Mouse (Mus musculus) activated CD4-positive, CD25-positive, alpha-beta regulatory T cell, adult 4 months (primary cell): ENCODE data around the gene Hspb6. TPM values are rescaled to one million over a fixed set of nuclear protein-coding genes. Genes with fewer than 3 reads are reported as not detected.
A peak's percentile ranks its signal among the peaks of the same experiment; 100 is the strongest.

ENCODE experiments used
- ATAC-seq: one replicate; pipeline ENCODE4 v1.8.0; 2017
- polyA plus RNA-seq, 2 experiments: library from polyadenylated mRNA; unstranded; fragments of 100-300 nt; shearing (Covaris generic); gene quantifications; one replicate each; pipeline ENCODE4 v1.2.1; 2017

Gene Hspb6
- 1 to 10 TPM; 1.8 to 2.5 TPM for polyA plus RNA-seq

DNA sequence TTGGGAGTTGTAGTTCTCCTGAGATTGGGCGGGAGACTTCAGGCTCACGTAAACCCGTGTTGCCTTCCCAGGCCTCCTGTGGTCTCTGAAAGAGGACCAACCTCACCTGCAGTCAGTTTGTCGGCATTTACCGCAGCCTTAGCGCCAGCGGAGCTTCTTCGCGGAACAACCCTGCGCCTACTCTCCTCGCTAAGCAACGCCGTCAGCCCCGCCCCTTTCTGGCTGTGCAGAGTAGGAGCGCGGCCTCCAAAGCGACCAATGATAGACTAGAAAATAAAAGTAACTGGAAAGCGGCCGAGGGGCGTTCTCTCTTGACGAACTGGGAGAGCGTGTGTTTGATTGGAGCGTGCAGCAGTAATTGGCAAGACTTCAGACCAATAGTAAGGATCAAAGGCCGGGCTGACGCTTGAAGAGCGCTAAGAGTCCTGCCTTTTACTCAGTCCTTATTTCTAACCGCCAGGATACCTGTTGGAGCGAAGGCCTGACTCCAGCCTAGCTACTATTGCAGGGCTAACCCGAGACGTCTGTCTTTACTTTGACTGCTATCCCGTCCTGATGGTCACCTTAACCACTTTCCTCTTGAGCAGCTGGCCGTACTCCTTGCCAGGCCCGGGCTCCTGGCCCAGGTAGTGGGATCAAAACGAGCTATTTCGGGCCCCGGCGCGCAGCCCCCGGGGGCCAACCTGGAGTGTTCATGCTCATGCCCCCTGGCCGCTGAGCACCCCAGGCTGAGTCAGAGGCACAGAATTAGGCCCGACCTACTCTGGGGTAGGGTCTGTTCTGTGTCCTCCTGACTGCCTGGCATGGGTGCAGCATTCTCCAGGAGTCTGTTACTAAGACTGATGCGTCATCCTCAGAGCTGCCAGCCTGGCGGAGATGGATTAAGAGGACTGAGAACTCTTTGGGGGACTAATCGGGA lies at the start of gene Hspb6, which contains the start of gene Proser3:
TSS of gene Hspb6 (plus strand) at position 77 of the 919 bp plus-strand sequence.
TSS of gene Proser3 (minus strand) at position 198 of the 919 bp plus-strand sequence.
- ATAC-seq, result peak; percentile 93

DNA sequence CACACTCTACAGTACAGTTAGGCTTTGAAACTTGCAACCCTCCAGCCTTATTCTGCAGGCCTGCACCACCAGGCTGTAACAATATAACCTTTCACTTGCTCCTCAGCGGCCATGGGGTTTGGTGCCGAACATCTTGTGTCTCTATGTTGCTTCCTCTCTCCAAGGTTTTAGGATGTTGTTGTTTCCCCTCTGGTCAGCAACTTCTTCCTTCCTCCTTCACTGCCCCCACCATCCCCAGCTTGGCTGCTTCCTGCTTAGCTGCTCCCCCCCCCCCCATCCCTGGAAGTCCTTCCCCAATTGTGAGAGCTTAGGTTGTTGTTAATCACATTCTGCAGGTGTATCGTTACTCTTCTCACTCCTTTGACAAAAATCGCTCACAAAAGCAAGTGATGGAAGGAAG lies 43.9 kb upstream of the Hspb6 start:
- ATAC-seq, result no peak

DNA sequence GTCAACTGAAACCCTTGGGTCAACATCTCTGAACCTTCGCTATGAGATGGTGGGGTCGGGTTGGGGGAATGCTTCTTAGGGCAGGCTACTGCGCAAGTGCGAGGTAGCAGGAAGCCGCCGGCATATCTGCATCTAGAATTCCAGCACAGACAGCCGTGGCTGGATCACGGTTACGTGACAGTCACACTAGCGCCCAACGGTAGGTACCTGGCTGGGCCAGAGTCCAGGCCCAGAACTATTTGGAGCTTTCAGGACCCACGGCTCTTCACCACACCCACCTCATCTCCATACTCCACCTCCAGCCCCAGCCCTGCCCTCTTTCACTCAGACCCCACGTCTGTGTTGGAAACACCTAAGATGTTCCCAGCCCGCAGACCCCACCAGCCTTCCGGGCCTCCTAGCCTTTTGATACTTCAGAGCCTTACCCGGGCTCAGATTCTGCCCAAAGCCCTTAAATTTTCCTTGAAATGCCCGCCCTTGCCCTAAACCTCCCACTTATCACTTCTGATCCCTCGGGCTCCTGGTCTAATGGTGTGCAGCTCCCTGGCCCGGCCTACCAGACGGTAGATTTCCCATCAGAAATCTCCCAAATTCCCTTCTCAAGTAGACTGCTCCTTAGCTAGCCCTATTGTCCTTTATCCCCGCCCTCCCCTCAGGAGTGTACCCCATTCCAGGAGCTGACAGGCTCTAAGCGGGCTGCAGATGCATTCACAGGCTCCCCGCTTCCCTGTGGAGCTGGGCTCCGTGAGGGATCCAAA lies 36.8 kb upstream of the Hspb6 start:
- no peak for ATAC-seq

DNA sequence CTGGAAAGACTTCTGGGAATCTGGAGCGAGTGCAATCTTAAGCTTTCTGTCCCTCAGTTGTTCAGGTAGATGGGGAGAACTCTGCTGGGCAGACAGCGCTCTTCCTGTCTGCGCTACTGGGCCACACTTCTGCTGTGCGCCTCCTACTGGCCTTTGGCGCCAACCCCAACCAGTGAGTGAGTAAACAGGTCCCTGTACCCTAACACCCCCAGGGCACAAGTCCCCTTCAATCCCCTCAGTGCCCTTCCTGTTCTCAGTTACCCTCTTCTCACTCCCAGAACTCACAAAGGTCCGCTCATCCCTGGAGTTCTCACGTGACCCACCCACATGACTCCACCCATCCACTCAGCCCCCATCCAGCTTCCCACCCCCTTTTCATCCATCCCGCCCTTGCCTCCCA lies 33.7 kb upstream of the Hspb6 start:
- no peak for ATAC-seq

DNA sequence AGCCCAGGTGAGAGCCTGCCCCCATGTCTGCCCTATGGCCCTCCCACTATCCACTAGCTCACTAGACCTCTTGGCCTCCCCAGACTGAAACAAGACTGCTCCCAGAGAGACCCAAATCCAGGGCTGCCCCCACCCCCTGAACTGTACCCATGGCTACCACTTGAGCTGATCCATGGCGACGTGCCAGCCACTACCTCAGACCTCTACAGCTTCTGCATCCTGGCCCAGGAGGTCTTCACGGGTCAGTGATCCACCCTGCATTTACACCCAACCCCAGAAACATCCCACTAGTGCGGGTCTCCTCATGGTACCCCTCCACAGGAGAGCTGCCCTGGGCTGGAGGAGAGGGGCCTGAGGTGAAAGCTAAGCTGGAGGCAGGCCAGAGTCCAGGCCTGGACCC lies 31.6 kb upstream of the Hspb6 start:
- ATAC-seq, result no peak

DNA sequence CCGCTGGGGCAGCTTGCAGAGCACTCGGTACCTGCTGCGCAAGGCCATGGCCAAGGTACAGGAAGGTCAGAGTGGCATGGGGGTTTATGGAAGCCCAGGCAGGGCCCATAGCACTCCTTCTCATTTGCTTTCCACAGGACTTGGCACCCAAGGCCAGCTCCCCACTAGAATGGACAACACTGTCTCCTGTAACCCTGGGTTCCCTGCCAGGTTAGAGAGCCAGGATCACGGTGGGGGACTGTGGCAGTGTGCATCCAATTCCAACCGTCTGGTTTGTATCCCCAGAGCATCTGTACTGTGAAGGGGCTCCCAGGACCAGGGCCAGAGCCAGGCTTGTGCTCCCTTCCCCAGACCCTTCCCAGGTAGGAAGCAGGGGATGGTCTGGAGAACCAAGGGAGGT lies 31.1 kb upstream of the Hspb6 start:
- ATAC-seq, result no peak

DNA sequence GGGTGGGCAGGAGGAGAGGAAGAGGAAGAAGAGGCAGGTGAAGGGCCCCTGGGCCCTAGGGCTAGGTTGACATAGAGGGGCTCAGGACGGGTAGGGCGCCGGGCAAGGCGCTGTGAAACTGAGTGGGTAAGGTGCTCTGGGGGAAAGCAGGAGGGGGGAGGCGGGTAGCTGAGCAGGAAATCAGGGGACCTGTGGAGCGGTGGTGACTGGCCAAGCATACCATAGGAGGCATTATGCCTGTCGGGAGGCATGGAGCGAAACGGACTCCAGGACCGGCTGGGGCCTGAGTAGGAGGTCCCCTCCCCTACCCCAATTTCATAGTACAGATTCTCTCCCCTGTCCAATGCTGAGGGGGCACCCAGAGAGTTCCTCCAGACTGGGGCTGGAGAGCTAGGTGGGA lies 29.1 kb upstream of the Hspb6 start:
- ATAC-seq, result no peak

DNA sequence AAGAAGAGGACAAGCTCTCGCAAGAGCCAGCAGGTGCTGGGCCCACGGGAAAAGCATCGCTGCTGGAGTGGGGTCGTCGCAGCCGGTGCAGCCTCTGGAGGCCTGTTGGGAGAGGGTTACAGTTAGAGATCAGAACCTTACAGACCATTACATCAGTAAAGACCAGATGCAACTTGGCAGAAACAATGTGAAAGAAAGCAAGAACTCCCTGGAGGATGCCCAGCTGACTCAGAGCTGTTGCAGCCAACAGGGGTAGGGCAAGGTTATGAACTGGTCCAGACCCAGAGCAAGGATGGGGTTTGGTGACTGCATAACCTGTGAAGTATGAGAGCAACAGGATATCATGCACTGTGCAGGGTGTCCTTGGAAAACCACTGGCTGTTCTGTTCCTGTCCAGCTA lies 27.5 kb upstream of the Hspb6 start:
- ATAC-seq, result no peak

DNA sequence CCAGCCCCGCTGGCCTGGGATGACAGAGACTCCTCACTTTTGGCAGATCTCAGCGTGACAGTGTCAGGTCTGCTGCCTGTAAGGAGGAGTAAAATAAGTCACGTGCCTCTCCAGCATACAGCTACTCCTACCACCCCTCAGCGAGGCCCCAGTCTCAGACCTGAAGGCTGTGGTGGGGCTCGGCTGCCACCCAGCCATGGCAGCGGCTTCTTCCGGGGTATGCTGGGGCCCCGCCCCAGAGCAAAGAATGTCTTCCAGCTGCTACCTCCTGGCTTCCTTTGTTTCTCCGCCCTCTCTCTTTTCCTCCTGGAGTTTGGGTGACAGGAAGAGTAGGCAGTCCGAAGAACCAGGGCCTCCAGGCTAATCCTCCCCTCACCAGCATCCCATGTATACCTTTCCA lies 26.0 kb upstream of the Hspb6 start:
- ATAC-seq, result no peak

DNA sequence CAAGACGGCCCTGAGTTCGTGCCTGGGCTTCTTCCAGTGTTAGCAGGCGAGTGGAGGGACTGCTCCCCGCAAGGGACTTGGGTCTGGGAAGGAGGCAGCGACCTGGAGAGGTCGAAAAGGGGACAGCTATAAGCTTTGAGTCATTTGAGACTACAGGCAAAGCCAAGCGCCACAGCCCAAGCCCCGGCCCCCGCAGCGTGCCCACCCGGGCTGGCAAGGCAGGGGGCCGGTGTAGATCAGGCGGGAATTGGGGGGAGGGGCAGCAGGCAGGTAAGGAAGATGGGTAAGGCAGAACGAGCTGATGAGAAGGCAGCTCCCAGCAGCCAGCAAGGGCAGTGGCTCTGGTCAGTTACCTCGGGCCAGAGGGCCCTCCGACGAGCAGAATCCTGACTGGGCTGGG lies 25.6 kb upstream of the Hspb6 start:
- ATAC-seq, result no peak

DNA sequence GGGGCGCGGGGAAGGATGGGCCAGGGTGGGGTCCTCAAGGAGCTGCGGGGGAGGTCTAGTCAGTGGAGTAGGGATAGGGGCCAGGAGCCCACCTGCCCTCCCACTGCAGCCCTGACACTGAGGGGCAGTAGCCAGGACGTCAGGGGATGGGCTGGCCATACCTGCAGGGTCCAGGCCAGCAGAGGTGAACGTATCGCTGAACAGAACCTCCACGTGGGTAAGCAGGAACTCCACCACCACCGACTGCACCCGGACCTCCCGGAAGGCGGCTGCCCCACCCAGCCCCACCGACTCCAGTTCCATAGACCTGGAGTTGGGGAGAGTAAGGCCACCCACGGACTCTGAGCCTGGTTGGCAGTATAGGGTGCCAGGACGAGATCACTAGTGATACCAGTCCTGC lies 25.0 kb upstream of the Hspb6 start:
- ATAC-seq, result no peak

DNA sequence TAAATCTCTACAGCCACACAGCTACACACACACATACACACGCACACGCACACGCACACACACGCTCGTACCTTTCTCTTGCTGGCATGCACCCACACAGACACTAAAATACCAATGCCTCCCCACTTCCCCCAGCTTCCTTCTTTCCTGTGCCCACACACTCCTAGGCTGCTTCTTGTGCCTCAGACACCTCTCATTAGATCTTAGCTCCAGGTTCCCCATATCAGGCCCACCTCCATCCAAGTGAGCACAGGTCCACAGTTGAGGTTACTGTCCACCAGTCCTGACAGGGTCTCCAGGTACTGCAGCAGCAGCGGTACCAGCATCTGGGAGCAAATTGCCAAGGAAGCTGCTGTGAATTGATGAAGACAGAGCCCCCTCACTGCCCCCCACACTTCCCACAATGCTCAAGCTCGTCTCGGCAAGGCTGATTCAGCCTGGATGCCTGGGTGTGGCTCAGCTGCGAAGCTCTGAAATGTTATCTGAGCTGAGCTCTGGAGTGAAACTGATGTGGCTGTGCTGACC lies 20.6 kb upstream of the Hspb6 start:
- no peak for ATAC-seq

DNA sequence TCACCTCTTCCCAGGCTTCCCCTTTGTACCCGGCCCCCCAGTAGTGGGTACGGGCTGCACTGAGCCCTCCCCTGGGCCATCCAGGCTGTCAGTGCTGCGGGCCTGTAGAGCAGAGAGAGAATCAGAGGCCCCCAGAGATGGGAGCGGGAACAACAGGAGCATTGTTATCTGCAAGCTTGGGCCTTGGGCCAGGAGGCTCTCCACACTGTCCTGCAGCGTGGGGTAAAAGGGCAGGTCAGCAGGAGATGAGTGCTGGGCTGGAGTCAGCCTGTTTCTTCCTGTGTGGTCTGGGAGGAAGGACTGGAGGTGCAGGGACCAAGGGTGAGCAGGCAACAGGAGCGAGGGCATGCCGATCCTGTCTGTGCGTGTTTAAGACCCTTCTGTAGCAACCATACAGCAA lies 19.0 kb upstream of the Hspb6 start:
- no peak for ATAC-seq

DNA sequence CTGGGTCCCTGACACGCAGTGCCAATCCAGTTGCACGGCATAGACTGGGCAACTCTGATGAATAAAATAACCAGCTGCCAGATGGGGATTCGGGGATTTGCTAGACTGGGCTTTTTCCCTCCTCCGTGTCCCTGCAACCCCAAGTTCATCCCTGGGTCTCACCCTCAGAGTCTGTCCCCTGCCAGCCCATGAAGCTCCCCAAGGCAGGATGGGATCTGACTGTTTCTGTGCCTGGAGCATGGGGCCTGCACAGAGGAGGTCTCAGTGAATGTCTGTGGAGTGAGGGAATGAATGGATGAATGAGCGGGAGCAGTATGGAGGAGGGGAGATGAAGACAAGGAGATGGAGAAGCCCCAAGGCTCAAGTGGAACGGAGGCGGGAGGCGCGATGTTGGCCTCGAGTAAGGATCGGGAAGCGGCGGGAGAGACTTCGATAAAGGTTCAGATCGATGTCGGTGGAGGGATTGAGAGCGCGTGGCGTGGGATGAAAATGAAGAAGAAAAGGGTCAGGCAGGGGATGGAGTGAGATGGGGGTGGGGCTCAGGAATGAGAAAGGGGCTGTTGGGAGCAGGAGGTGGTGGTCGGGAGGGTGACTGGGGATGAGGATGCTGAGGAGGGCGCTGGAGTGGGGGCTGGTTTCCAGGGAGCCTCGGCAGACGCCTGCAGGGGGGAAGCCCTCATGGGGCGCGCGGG lies 17.9 kb upstream of the Hspb6 start:
- no peak for ATAC-seq

DNA sequence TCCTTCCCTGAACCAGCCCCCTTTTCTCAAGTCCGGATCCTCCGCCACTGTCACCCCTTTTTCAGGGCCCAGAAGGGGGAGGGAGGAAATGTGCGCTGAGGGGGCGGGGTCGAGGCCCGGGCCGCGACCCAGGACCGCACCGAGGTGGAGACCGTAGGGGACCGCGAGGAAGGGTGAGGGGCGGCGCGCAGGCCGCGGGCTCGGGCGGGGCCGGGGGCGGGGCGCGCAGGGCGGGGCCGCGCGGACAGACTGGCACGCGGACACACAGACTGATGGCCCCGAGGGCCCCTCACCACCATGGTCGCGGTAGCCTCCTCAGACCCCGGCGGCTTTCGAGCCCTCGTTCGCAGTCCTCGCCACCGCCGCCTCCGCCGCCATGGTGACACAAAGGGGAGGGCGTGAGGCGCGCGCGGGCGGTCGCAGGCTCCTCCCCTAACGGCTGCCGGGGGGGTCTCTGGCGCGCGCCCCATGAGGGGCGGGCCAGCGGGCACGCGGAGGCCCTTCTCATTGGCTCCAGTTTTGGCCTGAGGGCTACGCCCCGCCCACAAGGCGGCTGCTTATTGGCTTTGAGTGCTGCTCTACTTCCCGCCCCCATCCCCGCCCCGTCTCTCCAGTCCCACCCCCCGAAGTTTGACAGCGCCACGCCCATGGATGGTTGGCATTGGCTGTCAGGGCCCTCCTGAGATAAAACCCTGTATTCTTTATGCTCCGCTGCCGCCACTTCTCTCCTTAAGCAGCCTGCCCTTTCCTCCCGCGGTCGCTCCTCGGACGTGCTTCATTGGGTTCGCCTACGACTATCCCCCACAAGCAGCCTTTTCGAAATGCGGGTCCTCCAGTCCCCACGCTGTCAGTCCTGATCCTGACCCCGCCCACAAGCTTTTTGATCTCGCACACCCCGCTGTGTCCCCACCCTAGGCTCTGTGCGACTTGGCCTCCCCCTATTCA lies 17.1 kb upstream of the Hspb6 start, which contains the start of gene Arhgap33:
TSS of gene Arhgap33 (minus strand) at position 428 of the 945 bp plus-strand sequence.
- peak; percentile 91 for ATAC-seq

DNA sequence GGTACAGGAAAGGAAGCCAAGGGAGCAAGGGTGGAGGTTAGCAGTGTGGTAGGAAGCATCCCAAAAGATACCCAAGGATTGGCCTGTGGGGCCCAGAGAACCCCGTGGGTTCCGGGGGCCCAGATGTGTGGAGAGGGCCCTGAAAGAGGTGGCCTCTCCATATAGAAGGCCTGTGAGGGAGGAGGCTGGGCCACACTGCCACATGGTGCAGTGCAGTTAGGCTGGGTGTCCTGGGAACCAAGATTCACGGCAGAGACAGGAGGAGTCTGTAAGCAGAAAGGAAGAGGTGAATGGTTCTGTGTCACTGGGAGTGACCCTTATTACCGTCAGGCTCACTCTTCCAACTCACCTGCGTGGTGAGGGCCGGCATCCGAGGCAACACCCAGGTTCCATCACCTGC lies 11.4 kb upstream of the Hspb6 start:
- ATAC-seq, result no peak

DNA sequence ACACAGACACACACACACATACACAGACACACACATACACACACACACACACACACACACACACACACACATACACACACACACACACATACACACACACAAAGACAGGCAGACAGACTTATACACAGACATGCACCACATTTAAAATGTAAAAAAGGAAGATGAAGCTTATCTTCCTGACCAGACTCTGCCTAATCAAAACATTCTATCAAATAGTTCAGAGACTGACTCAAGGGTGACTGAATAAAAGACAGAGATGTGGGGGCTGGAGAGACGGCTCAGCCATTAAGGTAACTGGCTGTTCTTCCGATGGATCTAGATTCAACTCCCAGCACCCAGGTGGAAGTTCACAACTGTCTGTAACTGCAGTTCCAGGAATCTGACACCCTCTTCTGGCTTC lies 7.7 kb upstream of the Hspb6 start:
- no peak for ATAC-seq

DNA sequence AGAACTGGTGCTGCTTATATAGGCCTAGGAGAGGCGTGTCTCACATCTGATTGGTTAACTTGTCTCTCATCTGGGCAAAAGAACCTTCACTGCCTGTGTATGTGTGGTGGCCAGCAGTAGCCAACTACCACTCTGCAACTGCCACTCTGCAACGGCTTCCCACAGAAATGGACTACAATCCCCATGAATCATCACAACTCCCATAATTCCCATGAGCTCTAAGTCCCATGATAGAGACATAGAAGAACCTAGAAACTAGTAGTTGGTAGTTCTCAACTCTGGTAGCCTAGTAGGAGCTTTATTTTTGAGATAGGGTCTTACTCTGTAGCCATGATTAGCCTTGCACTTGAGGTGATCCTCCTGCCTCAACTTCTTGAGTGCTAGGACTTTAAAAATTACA lies 2.1 kb upstream of the Hspb6 start:
- ATAC-seq, result no peak

DNA sequence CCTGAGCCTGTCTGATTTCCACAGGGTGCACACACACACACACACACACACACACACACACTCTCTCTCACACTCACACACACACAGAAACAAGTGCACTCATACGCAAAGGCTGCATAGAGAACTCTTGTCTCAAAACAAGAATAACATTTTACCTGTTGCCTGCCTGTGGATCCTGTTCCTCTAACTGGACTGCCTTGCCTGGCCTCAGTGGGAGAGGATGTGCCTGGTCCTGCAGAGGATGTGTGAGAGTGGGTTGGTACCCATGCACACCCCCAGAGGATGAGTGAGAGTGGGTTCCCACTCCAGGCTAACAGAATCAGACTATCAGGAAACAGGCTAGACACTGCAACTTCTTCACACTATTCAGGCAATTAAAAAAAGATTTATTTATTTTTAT lies 1.4 kb upstream of the Hspb6 start:
- no peak for ATAC-seq

DNA sequence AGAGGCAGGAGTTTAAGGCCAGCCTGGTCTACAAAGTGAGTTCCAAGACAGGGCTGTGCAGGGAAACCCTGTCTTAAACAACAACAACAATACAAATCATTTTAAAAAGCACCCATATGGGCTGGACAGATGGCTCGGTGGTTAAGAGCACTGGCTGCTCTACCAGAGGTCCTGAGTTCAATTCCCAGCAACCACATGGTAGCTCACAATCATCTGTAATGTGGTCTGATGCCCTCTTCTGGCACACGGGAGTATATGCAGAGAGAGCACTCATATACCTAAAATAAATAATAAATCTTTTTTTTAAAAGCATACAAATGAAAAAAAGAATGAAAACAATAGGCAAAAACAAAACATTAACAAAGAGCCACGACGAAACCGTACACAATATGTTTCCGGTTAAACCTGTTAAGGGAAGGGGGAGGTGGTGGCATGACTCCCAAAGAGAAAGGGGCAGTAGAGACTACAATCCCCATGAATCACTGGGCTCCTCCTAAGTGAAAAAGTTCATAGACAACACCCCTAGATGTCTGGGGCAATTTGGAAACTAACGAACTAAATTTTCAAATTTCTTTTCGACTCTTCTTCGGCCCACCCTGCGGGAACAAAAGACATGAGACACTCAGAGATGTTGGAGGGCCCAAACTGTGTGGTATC lies 405 bp upstream of the Hspb6 start:
- ATAC-seq, result peak; percentile 61

DNA sequence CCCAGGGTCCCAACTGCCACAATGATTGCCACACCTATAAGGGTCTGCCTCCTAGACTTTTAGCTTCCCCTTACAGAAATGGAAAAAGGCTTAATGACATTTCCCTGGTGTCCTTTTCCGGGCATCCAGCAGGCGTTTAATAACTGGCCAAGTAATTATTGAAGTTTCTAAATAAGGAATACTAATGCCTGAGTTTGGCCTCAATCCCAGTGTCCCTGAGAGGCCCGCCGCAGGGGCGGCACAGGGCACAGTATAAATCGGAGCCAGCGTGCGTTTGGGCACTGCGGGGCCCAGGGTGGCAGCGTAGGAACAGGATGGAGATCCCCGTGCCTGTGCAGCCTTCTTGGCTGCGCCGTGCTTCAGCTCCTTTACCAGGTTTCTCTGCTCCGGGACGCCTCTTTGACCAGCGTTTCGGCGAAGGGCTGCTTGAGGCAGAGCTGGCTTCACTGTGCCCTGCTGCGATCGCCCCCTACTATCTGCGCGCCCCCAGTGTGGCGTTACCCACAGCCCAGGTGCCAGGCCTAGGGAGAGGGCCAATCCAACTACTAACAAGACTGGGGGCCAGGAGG lies 1.1 kb downstream of the Hspb6 start:
- ATAC-seq, result no peak
